26 mouse cellular contexts compared by ENCODE assay signal in genomic region chr11:76153236-76153951, GRCm38 (mm10). TPM values are rescaled to one million over a fixed set of nuclear protein-coding genes. Genes with fewer than 3 reads are reported as not detected.
DNase-seq lines count a peak whose midpoint lies in the region; ATAC-seq and TF ChIP-seq lines count a peak whose summit lies in the region.
"Had no signal": no experiment of that assay in that cellular context is flagged by ENCODE, and none has a peak within 500 bp of the region (broad histone marks: within the 10 kb centered on the region; RNA-seq: fewer than 3 reads in every experiment).

No protein-coding gene starts in this region.

- TF ChIP-seq POLR2A in CH12.LX (IDR thresholded peaks at IDR 0.05; ENCODE audit: low read depth, low read length) = no peak

- no peak for TF ChIP-seq CTCF in CH12.LX (conservative IDR thresholded peaks at IDR 0.05 in 1 of 2, IDR thresholded peaks at IDR 0.05 in 1 of 2; ENCODE audit: low read depth in 2 of 2, low read length in 2 of 2)

- H3K9me3 ChIP-seq in CH12.LX (replicated peaks; ENCODE audit: low read length) = no peaks in the 10 kb centered on the region
- no peaks in the 10 kb centered on the region for H3K9me3 ChIP-seq in midbrain, embryonic 14.5 days (ENCODE audit: control insufficient read depth, low read length)
- H3K9me3 ChIP-seq: embryonic facial prominence, embryonic 13.5 days; forebrain, embryonic 13.5 days; hindbrain, embryonic 13.5 days; midbrain, embryonic 12.5 days had no signal

- H3K4me2 ChIP-seq in CH12.LX (ENCODE audit: insufficient read depth, low read depth, poor library complexity, severe bottlenecking) = no peak overlapping the region
- no peak overlapping the region for H3K4me2 ChIP-seq in midbrain, embryonic 14.5 days (ENCODE audit: low read length)
- H3K4me2 ChIP-seq: embryonic facial prominence, embryonic 13.5 days; forebrain, embryonic 13.5 days; hindbrain, embryonic 13.5 days; midbrain, embryonic 12.5 days had no signal

- DNase-seq in thymus, postnatal 0 days (ENCODE audit: low spot score) = peak; percentile 19
- no peak for DNase-seq in thymus, postnatal 10 days (ENCODE audit: low spot score in 2 of 2)
- peak; percentile 42 for DNase-seq in CH12.LX (ENCODE audit: extremely low read depth)
- peak; percentile 32 for DNase-seq in splenic B cell, adult 2 months (ENCODE audit: low read depth, low spot score)
- DNase-seq in midbrain, embryonic 14.5 days = no peak
- no peak for DNase-seq in lung, postnatal 36 days
- DNase-seq: adrenal gland, adult 2 months; adrenal gland, postnatal 36 days; cerebellum, adult 9-10 months; gastrocnemius, postnatal 10 days; heart, postnatal 36 days; kidney, adult 9 months; kidney, postnatal 10 days; liver; lung, adult 2 months; lung, postnatal 10 days; right cerebral cortex, postnatal 25 days had no signal

- H3K4me3 ChIP-seq in CH12.LX (replicated peaks in 1 of 3; ENCODE audit: low read depth in 2 of 3, low read length in 2 of 3, poor library complexity in 1 of 3) = no peak overlapping the region
- H3K4me3 ChIP-seq in midbrain, embryonic 14.5 days (replicated peaks; ENCODE audit: low read depth, low read length) = no peak overlapping the region
- H3K4me3 ChIP-seq: embryonic facial prominence, embryonic 13.5 days; erythroblast, embryonic 14.5 days; forebrain, embryonic 13.5 days; hindbrain, embryonic 13.5 days; midbrain, embryonic 12.5 days had no signal

- H3K9ac ChIP-seq in CH12.LX (ENCODE audit: insufficient read depth, low read depth) = no peak overlapping the region
- no peak overlapping the region for H3K9ac ChIP-seq in midbrain, embryonic 14.5 days (replicated peaks; ENCODE audit: low read length)
- H3K9ac ChIP-seq: embryonic facial prominence, embryonic 13.5 days; forebrain, embryonic 13.5 days; hindbrain, embryonic 13.5 days; liver, embryonic 14.5 days; midbrain, embryonic 12.5 days had no signal

- TF ChIP-seq EP300 in CH12.LX (IDR thresholded peaks at IDR 0.05; ENCODE audit: low read length) = peak; percentile 58

- no peak for TF ChIP-seq RAD21 in CH12.LX (IDR thresholded peaks at IDR 0.05; ENCODE audit: low read depth, low read length)

- H3K4me1 ChIP-seq in CH12.LX (ENCODE audit: control insufficient read depth in 1 of 2, insufficient read depth in 2 of 2) = peaks cover 6 to 41% of the 10 kb centered on the region in 2 experiments
- 0 out of 2 replicates have a peak, but pooled peaks cover 3% of the 10 kb centered on the region for H3K4me1 ChIP-seq in midbrain, embryonic 14.5 days (ENCODE audit: control insufficient read depth, insufficient read depth, low read length)

- dilution Hi-C loops in CH12.LX (cut with MboI; ENCODE audit: extremely low pct_ligation_motif_present, extremely low pct_unique_long_range_greater_than_20kb, low sequenced_read_pairs) = no loop called here

- ATAC-seq in granulocyte monocyte progenitor cell, adult 5-6 weeks (replicated peaks; ENCODE audit: poor library complexity, severe bottlenecking) = peak; percentile 56; the same call in 1 of the 2 replicates
- no peak for ATAC-seq in midbrain, embryonic 14.5 days (ENCODE audit: low FRiP score, low TSS enrichment)
- ATAC-seq in erythroid progenitor cell, adult 5-6 weeks (replicated peaks; ENCODE audit: low FRiP score, poor library complexity, severe bottlenecking) = no peak
- ATAC-seq: forebrain, embryonic 13.5 days; intestine, postnatal 0 days had no signal

- in situ Hi-C loops in CH12.LX (cut with MboI; ENCODE audit: low pct_ligation_motif_present, low pct_unique_long_range_greater_than_20kb, low sequenced_read_pairs) = loop anchor here (10.0 kb wide), 1 partner anchor 129 kb away; the partner anchor contains the start of gene Rflnb

- H3K79me2 ChIP-seq in CH12.LX (replicated peaks; ENCODE audit: control insufficient read depth, extremely low read depth, insufficient read depth, poor library complexity, severe bottlenecking) = no peaks in the 10 kb centered on the region

- no peaks in the 10 kb centered on the region for H3K27me3 ChIP-seq in CH12.LX (replicated peaks)
- no peaks in the 10 kb centered on the region for H3K27me3 ChIP-seq in splenic B cell, adult 2 months (ENCODE audit: control insufficient read depth, insufficient read depth, low read length, poor library complexity, severe bottlenecking)
- H3K27me3 ChIP-seq in midbrain, embryonic 14.5 days (ENCODE audit: control insufficient read depth, insufficient read depth, low read length) = no peaks in the 10 kb centered on the region
- H3K27me3 ChIP-seq: embryonic facial prominence, embryonic 13.5 days; forebrain, embryonic 13.5 days; hindbrain, embryonic 13.5 days; midbrain, embryonic 12.5 days had no signal

- no peak overlapping the region for H3K27ac ChIP-seq in CH12.LX (ENCODE audit: insufficient read depth, low read depth)
- H3K27ac ChIP-seq in midbrain, embryonic 14.5 days (replicated peaks; ENCODE audit: low read depth, low read length) = no peak overlapping the region
- H3K27ac ChIP-seq: embryonic facial prominence, embryonic 13.5 days; forebrain, embryonic 13.5 days; hindbrain, embryonic 13.5 days; liver, embryonic 14.5 days; midbrain, embryonic 12.5 days had no signal

- WGBS in midbrain, embryonic 14.5 days = 94% methylated on average over 5 of the region's 5 CpGs

- peaks cover 35 to 79% of the 10 kb centered on the region in 2 experiments for H3K36me3 ChIP-seq in CH12.LX (replicated peaks in 1 of 2; ENCODE audit: control insufficient read depth in 1 of 2, insufficient read depth in 1 of 2, low read length in 1 of 2)
- H3K36me3 ChIP-seq in splenic B cell, adult 2 months (ENCODE audit: control insufficient read depth, insufficient read depth, low read length, poor library complexity, severe bottlenecking) = no peaks in the 10 kb centered on the region
- peaks cover 43% of the 10 kb centered on the region for H3K36me3 ChIP-seq in midbrain, embryonic 14.5 days (ENCODE audit: control insufficient read depth, insufficient read depth, low read length)

TF ChIP-seq in CH12.LX, 34 proteins besides CTCF, POLR2A, EP300 and RAD21:
- TF ChIP-seq MAZ (IDR thresholded peaks at IDR 0.05; ENCODE audit: low read depth, low read length) (no peak), ZNF384 (IDR thresholded peaks at IDR 0.05; ENCODE audit: low read depth, low read length) (peak; percentile 56), JUND (conservative IDR thresholded peaks at IDR 0.05; ENCODE audit: low read depth, low read length) (peak; percentile 43; the same call in 1 of the 2 replicates), E2F4 (IDR thresholded peaks at IDR 0.05; ENCODE audit: insufficient replicate concordance, low read depth, low read length) (no peak), IRF4 (IDR thresholded peaks at IDR 0.05; ENCODE audit: low read depth, low read length) (peak; percentile 55), MYC (IDR thresholded peaks at IDR 0.05; ENCODE audit: low read depth, low read length) (peak; percentile 53; the same call in 1 of the 2 replicates), JUN (IDR thresholded peaks at IDR 0.05; ENCODE audit: insufficient read depth, low read depth, low read length) (0 out of 2 replicates have a peak, but pooled peaks have one; percentile 32), TCF12 (IDR thresholded peaks at IDR 0.05; ENCODE audit: low read depth, low read length) (0 out of 2 replicates have a peak, but pooled peaks have one; percentile 21), TBP (conservative IDR thresholded peaks at IDR 0.05; ENCODE audit: low read depth, low read length) (no peak), SIN3A (IDR thresholded peaks at IDR 0.05; ENCODE audit: low read length) (peak; percentile 9; the same call in 1 of the 2 replicates), BHLHE40 (IDR thresholded peaks at IDR 0.05; ENCODE audit: low read depth, low read length) (peak; percentile 36), HCFC1 (IDR thresholded peaks at IDR 0.05; ENCODE audit: low read depth, low read length) (0 out of 2 replicates have a peak, but pooled peaks have one; percentile 15), CHD2 (IDR thresholded peaks at IDR 0.05; ENCODE audit: low read length) (peak; percentile 55; the same call in 1 of the 2 replicates)

RNA-seq across cellular contexts. Expression of gene Vps53, which starts 26.1 kb away (rescaled TPM):
- 52.8 and 53.8 TPM in 2 replicates for polyA plus RNA-seq in thymus, postnatal 0 days (2015; fragmentation: Nextera tagmentation; extraction: Ambion mirVana)
- total RNA-seq in CH12.LX (2012; rRNA removed) = 56.1 and 63.4 TPM in 2 replicates
- total RNA-seq in CH12.LX (2014; rRNA removed) = 55.1 and 62.2 TPM in 2 replicates
- 68.8 and 70.7 TPM in 2 replicates for polyA plus RNA-seq in CH12.LX (2012; ENCODE audit: insufficient read length, low read depth)
- total RNA-seq in granulocyte monocyte progenitor cell, adult 5-6 weeks (2014; fragmentation: Nextera tagmentation) = 46.8 and 50.0 TPM in 2 replicates
- total RNA-seq in granulocyte monocyte progenitor cell, adult 5-6 weeks (2017) = 38.4 and 58.6 TPM in 2 replicates
- 65.6 and 66.8 TPM in 2 replicates for polyA plus RNA-seq in midbrain, embryonic 14.5 days (2014; fragmentation: Nextera tagmentation; extraction: Ambion mirVana)
- total RNA-seq in erythroid progenitor cell, adult 5-6 weeks (2015; ENCODE audit: low replicate concordance) = 10.1 and 28.1 TPM in 2 replicates
- total RNA-seq in erythroid progenitor cell, adult 5-6 weeks (2017; ENCODE audit: low replicate concordance) = 6.0 and 7.3 TPM in 2 replicates

RNA-seq across cellular contexts. Expression of gene Fam57a, which starts 26.1 kb away (rescaled TPM):
- polyA plus RNA-seq in thymus, postnatal 0 days (2015; fragmentation: Nextera tagmentation; extraction: Ambion mirVana) = 13.9 and 16.6 TPM in 2 replicates
- 10.2 and 12.3 TPM in 2 replicates for total RNA-seq in CH12.LX (2012; rRNA removed)
- total RNA-seq in CH12.LX (2014; rRNA removed) = 5.8 and 7.0 TPM in 2 replicates
- 3.4 and 3.9 TPM in 2 replicates for polyA plus RNA-seq in CH12.LX (2012; ENCODE audit: insufficient read length, low read depth)
- 1.2 and 5.6 TPM in 2 replicates for total RNA-seq in granulocyte monocyte progenitor cell, adult 5-6 weeks (2014; fragmentation: Nextera tagmentation)
- total RNA-seq in granulocyte monocyte progenitor cell, adult 5-6 weeks (2017) = 0.17 and 2.7 TPM in 2 replicates
- 25.7 and 27.3 TPM in 2 replicates for polyA plus RNA-seq in midbrain, embryonic 14.5 days (2014; fragmentation: Nextera tagmentation; extraction: Ambion mirVana)
- total RNA-seq in erythroid progenitor cell, adult 5-6 weeks (2015; ENCODE audit: low replicate concordance) = 2.2 TPM in 1 of 2 replicates, not detected in the other
- total RNA-seq in erythroid progenitor cell, adult 5-6 weeks (2017; ENCODE audit: low replicate concordance) = not detected in 2 replicates
- polyA plus RNA-seq: erythroblast, embryonic 14.5 days had no signal

Comparison
In these comparisons a context has a peak if more than half of its experiments do, and no peak if none do; other contexts are left out.
1. DNase-seq: peak in thymus, postnatal 0 days (single experiment), CH12.LX (single experiment) and splenic B cell, adult 2 months (single experiment); none in thymus, postnatal 10 days (0 of 2), midbrain, embryonic 14.5 days (single experiment) and lung, postnatal 36 days (single experiment).